Mouse (Mus musculus) forebrain, embryonic 14.5 days (tissue): ENCODE results near the gene Tent5b. TPM values are rescaled to one million over a fixed set of nuclear protein-coding genes. Genes with fewer than 3 reads are reported as not detected.
A peak's percentile ranks its signal among the peaks of the same experiment; 100 is the strongest.
"Not testable (repeated sequence)": the region's sequence is repeated elsewhere in the genome, so short reads cannot be mapped to it uniquely, and the experiment has no call there.

Experiments
- ATAC-seq: fragments of 200-750 bp; cut with Nextera tagmentation; 2 replicates; pipeline ENCODE4 v1.8.0; 2017; ENCODE audit warnings: mild to moderate bottlenecking, moderate library complexity
- DNase-seq: peaks from one replicate; pipeline ENCODE4 v3.0.0-alpha.2; 2015; ENCODE audit warnings: low spot score
- H3K27ac ChIP-seq: fragments of 300-500 bp; sonication (generic); 2 replicates; pipeline ENCODE4 v1.5.1; 2014; ENCODE audit warnings: low read depth, mild to moderate bottlenecking, control low read depth, low read length, moderate library complexity
- H3K27me3 ChIP-seq: fragments of 300-500 bp; sonication (generic); replicated peaks from 2 replicates; pipeline ENCODE4 v1.6.1; 2014; ENCODE audit warnings: low read length, control low read depth, mixed read lengths; ENCODE audit not compliant: control insufficient read depth, insufficient read depth
- H3K36me3 ChIP-seq: fragments of 300-500 bp; sonication (generic); 2 replicates; pipeline ENCODE4 v1.6.1; 2014; ENCODE audit warnings: low read length, control low read depth; ENCODE audit not compliant: control insufficient read depth, insufficient read depth
- H3K4me1 ChIP-seq: fragments of 300-500 bp; sonication (generic); 2 replicates; pipeline ENCODE4 v1.6.1; 2014; ENCODE audit warnings: antibody characterized with exemption, low read length, control low read depth; ENCODE audit not compliant: control insufficient read depth, insufficient read depth
- H3K4me2 ChIP-seq: fragments of 300-500 bp; sonication (generic); 2 replicates; pipeline ENCODE4 v1.6.1; 2014; ENCODE audit warnings: mild to moderate bottlenecking, control low read depth, low read length
- H3K4me3 ChIP-seq: fragments of 300-500 bp; sonication (generic); 2 replicates; pipeline ENCODE4 v1.5.1; 2014; ENCODE audit warnings: low read depth, low read length, control low read depth
- H3K9ac ChIP-seq: fragments of 300-500 bp; sonication (generic); 2 replicates; pipeline ENCODE4 v1.6.1; 2014; ENCODE audit warnings: mild to moderate bottlenecking, low read length, control low read depth, moderate library complexity
- H3K9me3 ChIP-seq: fragments of 300-500 bp; sonication (generic); replicated peaks from 2 replicates; pipeline ENCODE4 v1.6.1; 2016; ENCODE audit warnings: low read length, control low read depth, mixed read lengths; ENCODE audit not compliant: control insufficient read depth
- WGBS: fragments of 180-500 bp; shearing (Covaris S2); extraction: QIAGEN DNeasy Blood & Tissue Kit; methylation state at CpG from one replicate; pipeline ENCODE4 v1.1.7; 2014; 5-methylcytosine and 5-hydroxymethylcytosine counted together
- polyA plus RNA-seq: library from polyadenylated mRNA; unstranded; fragments of >200 nt; fragmentation: Nextera tagmentation; extraction: Ambion mirVana; gene quantifications from 2 replicates; pipeline ENCODE4 v1.2.1, GENCODE M21; 2014

Tent5b gene
- polyA plus RNA-seq, 1 experiment from 2014 or later = 0.27 TPM

- H3K4me3 ChIP-seq = no peak overlapping the region
- DNase-seq = no peak
- H3K9me3 ChIP-seq = no peaks in the 10 kb centered on the region
- no peak for ATAC-seq
- peaks cover 15% of the 10 kb centered on the region for H3K27me3 ChIP-seq
- no peak overlapping the region for H3K4me2 ChIP-seq
- WGBS = 52% methylated on average over 5 of the region's 5 CpGs
- H3K4me1 ChIP-seq = no peaks in the 10 kb centered on the region
- H3K9ac ChIP-seq = no peak overlapping the region
- no peak overlapping the region for H3K27ac ChIP-seq
- H3K36me3 ChIP-seq = no peaks in the 10 kb centered on the region
Measured at GRCm38 (mm10) chr4:133504300-133504699, 24.4 kb downstream of the Tent5b start.

- ATAC-seq (no peak), DNase-seq (no peak)
- Histone ChIP-seq H3K36me3 (no peaks in the 10 kb centered on the region), H3K27me3 (peaks cover 11% of the 10 kb centered on the region), H3K9ac (no peak overlapping the region), H3K4me2 (no peak overlapping the region), H3K9me3 (no peaks in the 10 kb centered on the region), H3K27ac (no peak overlapping the region), H3K4me3 (no peak overlapping the region), H3K4me1 (no peaks in the 10 kb centered on the region)
- 61% methylated on average over 9 of the region's 9 CpGs for WGBS
Measured at GRCm38 (mm10) chr4:133504755-133505485, 25.0 kb downstream of the Tent5b start.

- no peak for DNase-seq
- Histone ChIP-seq H3K27me3 (peaks cover 2% of the 10 kb centered on the region; the same call in 1 of the 2 replicates), H3K4me3 (no peak overlapping the region), H3K4me1 (no peaks in the 10 kb centered on the region), H3K27ac (no peak overlapping the region), H3K4me2 (no peak overlapping the region), H3K9me3 (no peaks in the 10 kb centered on the region), H3K36me3 (no peaks in the 10 kb centered on the region), H3K9ac (no peak overlapping the region)
- 74% methylated on average over 5 of the region's 5 CpGs for WGBS
- ATAC-seq = no peak
Measured at GRCm38 (mm10) chr4:133506573-133506972, 26.6 kb downstream of the Tent5b start.

- H3K4me1 ChIP-seq = no peaks in the 10 kb centered on the region
- ATAC-seq = peak; percentile 81
- no peak overlapping the region for H3K4me3 ChIP-seq
- peak; percentile 83 for DNase-seq
- H3K9me3 ChIP-seq = no peaks in the 10 kb centered on the region
- no peak overlapping the region for H3K4me2 ChIP-seq
- H3K9ac ChIP-seq = no peak overlapping the region
- H3K27me3 ChIP-seq = no peaks in the 10 kb centered on the region; the same call in 1 of the 2 replicates
- H3K36me3 ChIP-seq = no peaks in the 10 kb centered on the region
- H3K27ac ChIP-seq = peak overlapping the region; percentile 34; the same call in 1 of the 2 replicates
- 55% methylated on average over 7 of the region's 7 CpGs for WGBS
Measured at GRCm38 (mm10) chr4:133508990-133509389, 29.1 kb downstream of the Tent5b start.

GRCm38 (mm10) chr4:133511050-133511449 lies 31.1 kb downstream of the Tent5b start:
- Histone ChIP-seq H3K9ac (no peak overlapping the region), H3K4me2 (no peak overlapping the region), H3K9me3 (no peaks in the 10 kb centered on the region), H3K4me3 (no peak overlapping the region), H3K27me3 (no peaks in the 10 kb centered on the region; the same call in 1 of the 2 replicates), H3K4me1 (no peaks in the 10 kb centered on the region), H3K27ac (no peak overlapping the region), H3K36me3 (no peaks in the 10 kb centered on the region)
- ATAC-seq (no peak), DNase-seq (no peak)
- 76% methylated on average over 5 of the region's 5 CpGs for WGBS

GRCm38 (mm10) chr4:133512511-133512910 lies 32.6 kb downstream of the Tent5b start:
- WGBS = 70% methylated on average over 4 of the region's 5 CpGs
- DNase-seq, H3K27ac ChIP-seq, H3K9ac ChIP-seq, ATAC-seq, H3K4me2 ChIP-seq, H3K36me3 ChIP-seq, H3K27me3 ChIP-seq, H3K4me1 ChIP-seq, H3K9me3 ChIP-seq, H3K4me3 ChIP-seq: not testable (repeated sequence)

GRCm38 (mm10) chr4:133512972-133513371 lies 33.0 kb downstream of the Tent5b start:
- ATAC-seq = 0 out of 2 replicates have a peak, but pooled peaks have one; percentile 68

GRCm38 (mm10) chr4:133518601-133519368 lies 38.9 kb downstream of the Tent5b start, which contains the start of gene Kdf1:
Gene Kdf1, plus strand, starts transcription at chr4:133518963.
- no peak within 1 kb of the TSS for H3K27ac ChIP-seq
- ATAC-seq = no peak
- H3K27me3 ChIP-seq = peaks cover 34% of the 10 kb centered on the region
- WGBS = 3% methylated on average over 56 of the region's 69 CpGs
- H3K4me2 ChIP-seq = peak within 1 kb of the TSS; percentile 34
- no peaks in the 10 kb centered on the region for H3K9me3 ChIP-seq
- H3K9ac ChIP-seq = no peak within 1 kb of the TSS
- H3K4me1 ChIP-seq = no peaks in the 10 kb centered on the region; the same call in 1 of the 2 replicates
- H3K4me3 ChIP-seq = peak within 1 kb of the TSS; percentile 21
- no peak for DNase-seq
- no peaks in the 10 kb centered on the region for H3K36me3 ChIP-seq

More at GRCm38 (mm10) chr4:133512972-133513371, 33.0 kb downstream of the Tent5b start:
- Histone ChIP-seq H3K27ac (no peak overlapping the region), H3K9ac (no peak overlapping the region), H3K9me3 (no peaks in the 10 kb centered on the region), H3K27me3 (peaks cover 9% of the 10 kb centered on the region; the same call in 1 of the 2 replicates), H3K4me3 (no peak overlapping the region), H3K4me1 (no peaks in the 10 kb centered on the region), H3K36me3 (no peaks in the 10 kb centered on the region), H3K4me2 (no peak overlapping the region)
- 8% methylated on average over 8 of the region's 8 CpGs for WGBS
- peak; percentile 80 for DNase-seq

- WGBS = 4% methylated on average over 25 of the region's 25 CpGs
- Histone ChIP-seq H3K9ac (no peak overlapping the region), H3K4me1 (no peaks in the 10 kb centered on the region; the same call in 1 of the 2 replicates), H3K27me3 (peaks cover 34% of the 10 kb centered on the region), H3K27ac (no peak overlapping the region), H3K4me2 (peak overlapping the region; percentile 34), H3K4me3 (peak overlapping the region; percentile 21), H3K9me3 (no peaks in the 10 kb centered on the region), H3K36me3 (no peaks in the 10 kb centered on the region)
- no peak for ATAC-seq
- no peak for DNase-seq
Measured at GRCm38 (mm10) chr4:133519369-133519665, 39.4 kb downstream of the Tent5b start.
